Mouse (Mus musculus) MEL (cell line): Measurements from ENCODE around the gene Calcb. TPM values are rescaled to one million over a fixed set of nuclear protein-coding genes. Genes with fewer than 3 reads are reported as not detected.

Experiments used
- DNase-seq: peaks from one replicate; pipeline ENCODE4 v3.0.0; 2011; ENCODE audit warnings: low read depth, low spot score
- H3K27ac ChIP-seq: 2 replicates; pipeline ENCODE4 v1.5.1; 2012; ENCODE audit warnings: low read depth, mild to moderate bottlenecking, control low read depth, low read length, moderate library complexity; ENCODE audit not compliant: control insufficient read depth
- H3K27me3 ChIP-seq, 2 experiments: fragments of 150-350 bp in 1 of 2; sonication (generic) in 1 of 2; 2 replicates each; pipeline ENCODE4 v1.6.1; 2012; ENCODE audit warnings: low read length in 2 of 2, mild to moderate bottlenecking in 2 of 2, improper control_type of control experiment in 1 of 2, moderate library complexity in 1 of 2; ENCODE audit not compliant: insufficient read depth in 2 of 2, control insufficient read depth in 1 of 2
- H3K36me3 ChIP-seq, 2 experiments: 2 replicates each; pipeline ENCODE4 v1.6.1; 2012 to 2014; ENCODE audit warnings: low read length in 2 of 2, improper control_type of control experiment in 1 of 2, inconsistent platforms in 1 of 2, mild to moderate bottlenecking in 1 of 2; ENCODE audit not compliant: insufficient read depth in 2 of 2, control insufficient read depth in 1 of 2
- H3K4me1 ChIP-seq, 2 experiments: fragments of 150-350 bp in 1 of 2; sonication (generic) in 1 of 2; 2 replicates each; pipeline ENCODE4 v1.6.1; 2012; ENCODE audit warnings: low read length in 2 of 2, improper control_type of control experiment in 1 of 2, mild to moderate bottlenecking in 1 of 2; ENCODE audit not compliant: insufficient read depth in 2 of 2, control insufficient read depth in 1 of 2
- H3K4me3 ChIP-seq, 2 experiments: fragments of 150-350 bp in 1 of 2; sonication (generic) in 1 of 2; 2 replicates each; pipeline ENCODE4 v1.5.1; 2012; ENCODE audit warnings: low read depth in 2 of 2, low read length in 2 of 2, mild to moderate bottlenecking in 2 of 2, moderate library complexity in 2 of 2, control low read depth in 1 of 2, improper control_type of control experiment in 1 of 2; ENCODE audit not compliant: control insufficient read depth in 1 of 2, insufficient read depth in 1 of 2
- H3K79me2 ChIP-seq: 2 replicates; pipeline ENCODE4 v1.6.1; 2012; ENCODE audit warnings: mild to moderate bottlenecking, low read length, moderate library complexity; ENCODE audit not compliant: control insufficient read depth, poor library complexity, insufficient read depth
- H3K9ac ChIP-seq: 2 replicates; pipeline ENCODE4 v1.6.1; 2012; ENCODE audit warnings: low read depth, mild to moderate bottlenecking, control low read depth, low read length, moderate library complexity; ENCODE audit not compliant: control insufficient read depth, poor library complexity, severe bottlenecking
- H3K9me3 ChIP-seq: fragments of 150-350 bp; sonication (generic); replicated peaks from 2 replicates; pipeline ENCODE4 v1.6.1; 2012; ENCODE audit warnings: mild to moderate bottlenecking, low read length, improper control_type of control experiment, moderate library complexity; ENCODE audit not compliant: insufficient read depth
- BHLHE40 ChIP-seq: IDR thresholded peaks from 2 replicates; pipeline ENCODE4 v1.6.1; 2012; ENCODE audit warnings: low read depth, mild to moderate bottlenecking, inconsistent platforms, low read length, improper control_type of control experiment, borderline replicate concordance
- CTCF ChIP-seq, 3 experiments: IDR thresholded peaks in 2 of 3; conservative IDR thresholded peaks in 1 of 3; 2 replicates each; pipeline ENCODE4 v1.5.1; 2011 to 2012; ENCODE audit warnings: low read length in 3 of 3, low read depth in 2 of 3, mild to moderate bottlenecking in 2 of 3, improper control_type of control experiment in 1 of 3, inconsistent platforms in 1 of 3, mixed read lengths in 1 of 3, moderate library complexity in 1 of 3; ENCODE audit not compliant: control insufficient read depth in 1 of 3, insufficient read depth in 1 of 3, poor library complexity in 1 of 3, severe bottlenecking in 1 of 3
- EP300 ChIP-seq, 2 experiments: IDR thresholded peaks; 2 replicates each; pipeline ENCODE4 v1.6.1; 2011; ENCODE audit warnings: improper control_type of control experiment in 2 of 2, low read length in 2 of 2, low read depth in 1 of 2, mild to moderate bottlenecking in 1 of 2
- GATA1 ChIP-seq: IDR thresholded peaks from 2 replicates; pipeline ENCODE4 v1.6.1; 2011; ENCODE audit warnings: low read depth, low read length, improper control_type of control experiment
- HCFC1 ChIP-seq: IDR thresholded peaks from 2 replicates; pipeline ENCODE4 v1.6.1; 2012; ENCODE audit warnings: low read depth, mild to moderate bottlenecking, inconsistent platforms, low read length, improper control_type of control experiment, moderate library complexity
- JUND ChIP-seq: IDR thresholded peaks from 2 replicates; pipeline ENCODE4 v1.6.1; 2011; ENCODE audit warnings: low read depth, mild to moderate bottlenecking, improper control_type of control experiment, low read length
- MXI1 ChIP-seq: IDR thresholded peaks from 2 replicates; pipeline ENCODE4 v1.6.1; 2011; ENCODE audit warnings: mild to moderate bottlenecking, low read depth, low read length, improper control_type of control experiment
- MYC ChIP-seq: IDR thresholded peaks from 2 replicates; pipeline ENCODE4 v1.6.1; 2011; ENCODE audit warnings: low read depth, mild to moderate bottlenecking, low read length, improper control_type of control experiment, moderate library complexity
- NRF1 ChIP-seq: IDR thresholded peaks from 2 replicates; pipeline ENCODE4 v1.6.1; 2014; ENCODE audit warnings: low read depth, mild to moderate bottlenecking, inconsistent platforms, low read length, improper control_type of control experiment, moderate library complexity; ENCODE audit not compliant: poor library complexity, insufficient read depth, severe bottlenecking
- POLR2AphosphoS2 ChIP-seq: IDR thresholded peaks from 2 replicates; pipeline ENCODE4 v1.6.1; 2011; ENCODE audit warnings: low read length, improper control_type of control experiment
- POLR2AphosphoS5 ChIP-seq: IDR thresholded peaks from 2 replicates; pipeline ENCODE4 v1.6.1; 2012; ENCODE audit warnings: low read depth, borderline replicate concordance, mild to moderate bottlenecking, inconsistent platforms, low read length, moderate library complexity, mixed read lengths
- RAD21 ChIP-seq: IDR thresholded peaks from 2 replicates; pipeline ENCODE4 v1.6.1; 2011; ENCODE audit warnings: mild to moderate bottlenecking, low read depth, low read length, improper control_type of control experiment
- RCOR1 ChIP-seq: IDR thresholded peaks from 2 replicates; pipeline ENCODE4 v1.6.1; 2012; ENCODE audit warnings: low read depth, mild to moderate bottlenecking, inconsistent platforms, low read length, improper control_type of control experiment
- TBP ChIP-seq: IDR thresholded peaks from 2 replicates; pipeline ENCODE4 v1.8.0; 2011; ENCODE audit warnings: low read depth, low read length, improper control_type of control experiment
- TCF12 ChIP-seq: IDR thresholded peaks from 2 replicates; pipeline ENCODE4 v1.6.1; 2014; ENCODE audit warnings: low read depth, mild to moderate bottlenecking, inconsistent platforms, low read length, improper control_type of control experiment, moderate library complexity
- UBTF ChIP-seq: IDR thresholded peaks from 2 replicates; pipeline ENCODE4 v1.6.1; 2012; ENCODE audit warnings: low read depth, mild to moderate bottlenecking, inconsistent platforms, low read length, improper control_type of control experiment, moderate library complexity, borderline replicate concordance; ENCODE audit not compliant: insufficient read depth
- USF2 ChIP-seq, 2 experiments: IDR thresholded peaks; 2 replicates each; pipeline ENCODE4 v1.6.1; 2011 to 2012; ENCODE audit warnings: improper control_type of control experiment in 2 of 2, low read length in 2 of 2, borderline replicate concordance in 1 of 2, inconsistent platforms in 1 of 2, low read depth in 1 of 2, mild to moderate bottlenecking in 1 of 2; ENCODE audit not compliant: insufficient read depth in 1 of 2
- ZMIZ1 ChIP-seq: IDR thresholded peaks from 2 replicates; pipeline ENCODE4 v1.6.1; 2012; ENCODE audit warnings: low read depth, mild to moderate bottlenecking, inconsistent platforms, low read length, improper control_type of control experiment, moderate library complexity
- polyA plus RNA-seq, 2 experiments: library from polyadenylated mRNA; stranded (reverse) in 1 of 2; unstranded in 1 of 2; fragments of >175 nt in 1 of 2; fragments of >200 nt in 1 of 2; gene quantifications; 2 replicates each; pipeline versions ENCODE4 v1.2.1 to v1.2.4; 2012; ENCODE audit warnings: low replicate concordance in 2 of 2, low read depth in 1 of 2; ENCODE audit not compliant: insufficient read length in 2 of 2, insufficient read depth in 1 of 2, missing spikeins in 1 of 2
- total RNA-seq: library from RNA; depleted of rRNA; stranded (reverse); fragments of 300-350 nt; gene quantifications from 2 replicates; pipeline ENCODE4 v1.2.3, GENCODE M21; 2012

Gene Calcb
- total and polyA plus RNA-seq, 3 experiments, result not detected

DNA sequence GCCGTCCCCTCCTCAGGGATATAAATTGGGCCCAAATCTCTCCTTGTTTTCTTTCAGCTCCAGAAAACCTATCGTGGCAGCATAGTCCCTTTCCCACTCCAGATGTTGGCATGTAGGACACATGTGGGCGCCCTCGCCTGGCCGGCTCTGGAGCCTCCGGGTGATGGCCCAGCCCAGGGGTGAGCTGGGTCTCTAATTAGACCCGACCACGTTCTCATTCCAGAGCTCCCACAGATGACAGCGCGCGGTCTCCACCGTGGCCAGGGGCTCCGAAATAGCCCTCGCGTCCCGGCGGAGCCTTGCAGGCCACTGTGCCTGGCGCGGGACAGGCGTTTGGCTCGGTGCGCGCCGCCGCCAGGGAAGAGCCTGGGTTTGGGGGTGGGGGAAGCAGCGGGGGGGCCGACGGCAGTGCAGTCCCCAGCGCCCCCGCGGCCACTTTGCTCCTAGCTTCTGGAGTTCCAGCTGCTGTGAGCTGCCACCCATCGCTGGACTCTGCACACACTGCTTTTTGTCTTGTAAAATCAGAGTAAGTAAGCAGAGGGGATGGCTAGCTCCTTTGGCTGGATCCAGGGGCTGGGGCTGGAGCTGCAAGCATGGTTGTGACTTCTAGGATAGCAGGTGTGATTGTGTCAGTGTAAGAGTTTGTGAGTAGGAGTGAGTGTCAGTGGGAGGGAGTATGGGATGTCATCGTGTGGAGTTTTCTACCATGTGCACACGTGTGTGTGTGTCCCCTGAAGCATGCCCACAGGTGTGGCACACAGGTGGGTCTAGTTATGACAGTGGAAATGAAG, 27.2 kb downstream of the Calcb start:
- H3K36me3 ChIP-seq, result no peaks in the 10 kb centered on the region
- H3K79me2 ChIP-seq, result no peaks in the 10 kb centered on the region
- TF ChIP-seq JUND, result no peak
- TF ChIP-seq MXI1, result no peak
- TF ChIP-seq MYC, result no peak
- no peak for TF ChIP-seq EP300 (IDR thresholded peaks at IDR 0.05; ENCODE audit: low read depth in 1 of 2, low read length in 2 of 2)
- no peak for TF ChIP-seq POLR2AphosphoS5
- no peak for TF ChIP-seq TCF12
- TF ChIP-seq TBP, result no peak
- no peak for TF ChIP-seq BHLHE40
- TF ChIP-seq HCFC1, result no peak
- no peak for TF ChIP-seq GATA1
- TF ChIP-seq POLR2AphosphoS2, result no peak
- TF ChIP-seq RCOR1, result no peak
- TF ChIP-seq RAD21, result no peak
- no peak for TF ChIP-seq CTCF (IDR thresholded peaks at IDR 0.05 in 2 of 3, conservative IDR thresholded peaks at IDR 0.05 in 1 of 3; ENCODE audit: control insufficient read depth in 1 of 3, insufficient read depth in 1 of 3, low read depth in 2 of 3, low read length in 3 of 3, poor library complexity in 1 of 3, severe bottlenecking in 1 of 3)
- no peak for TF ChIP-seq USF2 (IDR thresholded peaks at IDR 0.05; ENCODE audit: borderline replicate concordance in 1 of 2, insufficient read depth in 1 of 2, low read depth in 1 of 2, low read length in 2 of 2)
- TF ChIP-seq UBTF, result no peak
- no peak for TF ChIP-seq ZMIZ1
- H3K4me3 ChIP-seq, result no peak overlapping the region
- no peak overlapping the region for H3K9ac ChIP-seq
- DNase-seq, result no peak
- H3K27me3 ChIP-seq, result no peaks in the 10 kb centered on the region
- H3K9me3 ChIP-seq, result no peaks in the 10 kb centered on the region
- H3K4me1 ChIP-seq, result no peaks in the 10 kb centered on the region
- H3K27ac ChIP-seq, result no peak overlapping the region

DNA sequence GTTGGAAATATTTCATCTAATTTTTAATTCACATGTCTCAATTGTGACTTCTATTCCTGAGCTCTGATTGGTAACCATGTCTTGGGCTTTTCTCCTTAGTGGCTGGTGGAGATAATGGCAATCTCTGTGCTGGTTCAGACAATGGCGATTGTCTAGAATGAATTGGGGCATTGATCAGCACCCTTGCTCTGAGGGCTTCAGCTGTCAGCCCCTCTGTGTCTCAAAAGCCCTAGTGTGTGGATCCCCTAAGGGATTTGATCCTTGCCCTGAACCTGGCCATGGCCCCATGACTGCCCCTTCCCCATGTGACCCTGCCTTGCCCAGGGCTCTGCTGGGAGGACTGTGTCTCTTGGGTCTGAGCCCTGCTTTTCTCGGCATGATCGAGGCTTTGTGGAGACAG, 29.2 kb downstream of the Calcb start:
- Histone ChIP-seq H3K4me1 (no peaks in the 10 kb centered on the region), H3K36me3 (no peaks in the 10 kb centered on the region), H3K4me3 (no peak overlapping the region), H3K27ac (no peak overlapping the region), H3K79me2 (no peaks in the 10 kb centered on the region), H3K9ac (no peak overlapping the region), H3K27me3 (no peaks in the 10 kb centered on the region), H3K9me3 (no peaks in the 10 kb centered on the region)
- no peak for TF ChIP-seq NRF1
- TF ChIP-seq POLR2AphosphoS2, result no peak
- DNase-seq, result no peak
